8 mouse cellular contexts compared by ENCODE assay signal in genomic region chr16:4560145-4560952, GRCm38 (mm10). TPM values are rescaled to one million over a fixed set of nuclear protein-coding genes. Genes with fewer than 3 reads are reported as not detected.
DNase-seq lines count a peak whose midpoint lies in the region; ATAC-seq and TF ChIP-seq lines count a peak whose summit lies in the region.

No protein-coding gene starts in this region.

- DNase-seq in adrenal gland, adult 18-20 months (ENCODE audit: low spot score in 2 of 2): peak; percentile 62 to 73
- DNase-seq in gastrocnemius, postnatal 25 days: peak; percentile 78
- peak; percentile 32 to 50 for DNase-seq in left cerebral cortex, postnatal 36 days (ENCODE audit: low spot score in 2 of 2)
- DNase-seq in right cerebral cortex, postnatal 4 days: peak; percentile 66
- DNase-seq in urinary bladder, postnatal 4 days (ENCODE audit: low spot score in 2 of 2): peak; percentile 70 to 79

- no peak for TF ChIP-seq POLR2A in cortical plate, adult 2 months (IDR thresholded peaks at IDR 0.05; ENCODE audit: extremely low read depth, insufficient read depth, low read length)

- H3K4me3 ChIP-seq in cortical plate, adult 2 months (ENCODE audit: insufficient read depth, low read length): peak overlapping the region; percentile 77

- TF ChIP-seq CTCF in cortical plate, adult 2 months (IDR thresholded peaks at IDR 0.05; ENCODE audit: extremely low read depth, insufficient read depth, low read length): peak; percentile 45

- peak overlapping the region; percentile 45 for H3K27ac ChIP-seq in cortical plate, adult 2 months (ENCODE audit: insufficient read depth, low read length)

- intact Hi-C loops in left cerebral cortex, postnatal 36 days (cut with DNase I): no loop called here

- no peaks in the 10 kb centered on the region for H3K4me1 ChIP-seq in cortical plate, adult 2 months (ENCODE audit: control insufficient read depth, insufficient read depth, low read length)

- ATAC-seq in inflammation-experienced regulatory T-cells, adult 6 months: peak; percentile 14
- ATAC-seq in megakaryocyte-erythroid progenitor cell, adult 5-6 weeks (replicated peaks; ENCODE audit: low FRiP score, low TSS enrichment, poor library complexity, severe bottlenecking): peak; percentile 11

RNA-seq across cellular contexts. Expression of gene Tfap4, which starts 0.7 kb away (rescaled TPM):
- 1 to 10 TPM; 5.1 to 5.7 TPM for total RNA-seq in adrenal gland, adult 18-20 months (2021)
- polyA plus RNA-seq in cortical plate, adult 2 months (2012; rRNA removed): 3.9 and 5.0 TPM in 2 replicates
- 1 to 10 TPM; 2.3 to 3.2 TPM for total RNA-seq in gastrocnemius, postnatal 25 days (2021)
- 1 to 10 TPM; 3.1 to 5.8 (median 4.2) TPM for polyA plus RNA-seq in inflammation-experienced regulatory T-cells, adult 6 months (2017; shearing (Covaris generic))
- total RNA-seq in left cerebral cortex, postnatal 36 days (2021): 1 to 10 TPM; 3.3 TPM
- 31.4 and 38.4 TPM in 2 replicates for total RNA-seq in megakaryocyte-erythroid progenitor cell, adult 5-6 weeks (2014; fragmentation: Nextera tagmentation)
- total RNA-seq in megakaryocyte-erythroid progenitor cell, adult 5-6 weeks (2017): 47.3 and 69.9 TPM in 2 replicates

RNA-seq across cellular contexts. Expression of gene Srl, which starts 18.7 kb away (rescaled TPM):
- 1 to 10 TPM; 7.3 to 8.3 TPM for total RNA-seq in adrenal gland, adult 18-20 months (2021)
- 7.4 and 9.6 TPM in 2 replicates for polyA plus RNA-seq in cortical plate, adult 2 months (2012; rRNA removed)
- 1,000 to 10,000 TPM; 1,248 to 1,686 TPM for total RNA-seq in gastrocnemius, postnatal 25 days (2021)
- polyA plus RNA-seq in inflammation-experienced regulatory T-cells, adult 6 months (2017; shearing (Covaris generic)): under 1 TPM in 2 of 3 experiments, not detected in 1; 0.12 to 0.73 TPM
- 1 to 10 TPM; 6.7 to 9.6 TPM for total RNA-seq in left cerebral cortex, postnatal 36 days (2021)
- total RNA-seq in megakaryocyte-erythroid progenitor cell, adult 5-6 weeks (2014; fragmentation: Nextera tagmentation): 2.3 and 9.7 TPM in 2 replicates
- total RNA-seq in megakaryocyte-erythroid progenitor cell, adult 5-6 weeks (2017): 6.9 and 9.5 TPM in 2 replicates

RNA-seq across cellular contexts. Expression of gene Glis2, which starts 34.2 kb away (rescaled TPM):
- 10 to 100 TPM; 11.3 to 11.5 TPM for total RNA-seq in adrenal gland, adult 18-20 months (2021)
- polyA plus RNA-seq in cortical plate, adult 2 months (2012; rRNA removed): 17.3 and 22.1 TPM in 2 replicates
- 1 to 10 TPM; 7.0 to 7.1 TPM for total RNA-seq in gastrocnemius, postnatal 25 days (2021)
- polyA plus RNA-seq in inflammation-experienced regulatory T-cells, adult 6 months (2017; shearing (Covaris generic)): under 1 TPM; 0.15 to 0.36 (median 0.16) TPM
- 10 to 100 TPM; 12.0 to 13.2 TPM for total RNA-seq in left cerebral cortex, postnatal 36 days (2021)
- total RNA-seq in megakaryocyte-erythroid progenitor cell, adult 5-6 weeks (2014; fragmentation: Nextera tagmentation): 2.0 TPM in 1 of 2 replicates, not detected in the other
- 0.33 TPM in 1 of 2 replicates, not detected in the other for total RNA-seq in megakaryocyte-erythroid progenitor cell, adult 5-6 weeks (2017)

Comparison
In these comparisons a context has a peak if more than half of its experiments do, and no peak if none do; other contexts are left out.
1. Peak in every context shown above with its lines: DNase-seq, ATAC-seq, H3K4me3 ChIP-seq and H3K27ac ChIP-seq.
2. RNA of gene Tfap4, which starts 0.7 kb away (total RNA-seq): 31.4 to 69.9 TPM in megakaryocyte-erythroid progenitor cell, adult 5-6 weeks; 5.1 to 5.7 TPM in adrenal gland, adult 18-20 months, 3.3 TPM in left cerebral cortex, postnatal 36 days and 2.3 to 3.2 TPM in gastrocnemius, postnatal 25 days; every median in the first group is over 4 times any median in the second.
3. RNA of gene Srl, which starts 18.7 kb away (total RNA-seq): 1,248 to 1,686 TPM in gastrocnemius, postnatal 25 days; 2.3 to 9.7 TPM in megakaryocyte-erythroid progenitor cell, adult 5-6 weeks, 6.7 to 9.6 TPM in left cerebral cortex, postnatal 36 days and 7.3 to 8.3 TPM in adrenal gland, adult 18-20 months; every median in the first group is over 100 times any median in the second.